Mouse (Mus musculus) CH12.LX (cell line): ENCODE data around the gene Ep300.

Experiments used
- CTCF ChIP-seq, 2 experiments: IDR thresholded peaks in 1 of 2; conservative IDR thresholded peaks in 1 of 2; 2 replicates each; pipeline ENCODE4 v1.5.1; 2011 to 2012; ENCODE audit warnings: low read depth in 2 of 2, low read length in 2 of 2, improper control_type of control experiment in 1 of 2, inconsistent platforms in 1 of 2, mild to moderate bottlenecking in 1 of 2, moderate library complexity in 1 of 2
- E2F4 ChIP-seq: IDR thresholded peaks from 2 replicates; pipeline ENCODE4 v1.6.1; 2011; ENCODE audit warnings: low read depth, low read length, improper control_type of control experiment; ENCODE audit not compliant: insufficient replicate concordance
- EP300 ChIP-seq: IDR thresholded peaks from 2 replicates; pipeline ENCODE4 v1.6.1; 2011; ENCODE audit warnings: low read length, improper control_type of control experiment
- HCFC1 ChIP-seq: IDR thresholded peaks from 2 replicates; pipeline ENCODE4 v1.6.1; 2012; ENCODE audit warnings: low read depth, mild to moderate bottlenecking, inconsistent platforms, low read length, improper control_type of control experiment
- KAT2A ChIP-seq: IDR thresholded peaks from 2 replicates; pipeline ENCODE4 v1.6.1; 2012; ENCODE audit warnings: low read length, improper control_type of control experiment, inconsistent platforms; ENCODE audit not compliant: insufficient replicate concordance
- MAFK ChIP-seq: IDR thresholded peaks from 2 replicates; pipeline ENCODE4 v1.6.1; 2011; ENCODE audit warnings: low read length, improper control_type of control experiment; ENCODE audit not compliant: insufficient replicate concordance
- POLR2A ChIP-seq: IDR thresholded peaks from 2 replicates; pipeline ENCODE4 v1.6.1; 2011; ENCODE audit warnings: low read depth, mild to moderate bottlenecking, improper control_type of control experiment, low read length
- SIN3A ChIP-seq: IDR thresholded peaks from 2 replicates; pipeline ENCODE4 v1.6.1; 2012; ENCODE audit warnings: low read length, improper control_type of control experiment, inconsistent platforms
- TBP ChIP-seq: conservative IDR thresholded peaks from 2 replicates; pipeline ENCODE4 v1.6.1; 2011; ENCODE audit warnings: low read depth, low read length, improper control_type of control experiment
- ZC3H11A ChIP-seq: IDR thresholded peaks from 2 replicates; pipeline ENCODE4 v1.6.1; 2012; ENCODE audit warnings: low read depth, mild to moderate bottlenecking, inconsistent platforms, low read length, improper control_type of control experiment

- no peak for TF ChIP-seq CTCF (conservative IDR thresholded peaks at IDR 0.05 in 1 of 2, IDR thresholded peaks at IDR 0.05 in 1 of 2; ENCODE audit: low read depth in 2 of 2, low read length in 2 of 2)
- peak; percentile 60 for TF ChIP-seq POLR2A
- TF ChIP-seq SIN3A = no peak; the same call in 1 of the 2 replicates
- no peak for TF ChIP-seq MAFK
- 0 out of 2 replicates have a peak, but pooled peaks have one; percentile 20 for TF ChIP-seq TBP
- no peak for TF ChIP-seq ZC3H11A
- TF ChIP-seq KAT2A = no peak
- TF ChIP-seq E2F4 = no peak
- TF ChIP-seq EP300 = no peak
- peak; percentile 65 for TF ChIP-seq HCFC1
Measured at GRCm38 (mm10) chr15:81584913-81585745, at the start of gene Ep300.
